Mouse (Mus musculus): ENCODE measurements at regions not wholly inside any gene's neighbourhood (a gene's known extent, or its start where the extent isn't known, plus 50 kb on each side); places are given as distances from the start of the nearest gene placed in this dataset.

GRCm38 (mm10) chr11:7404666-7405065 is 190.9 kb upstream of the Igfbp3 start:
- TF ChIP-seq POLR2A (IDR thresholded peaks at IDR 0.05; ENCODE audit: low read depth, low read length): no peak
- no peak for TF ChIP-seq CTCF (conservative IDR thresholded peaks at IDR 0.05; ENCODE audit: insufficient read depth, insufficient read length, low read depth, low read length)
- peak; percentile 11 for DNase-seq
- Histone ChIP-seq H3K27me3 (replicated peaks; ENCODE audit: control insufficient read depth, insufficient read depth, low read length) (no peaks in the 10 kb centered on the region), H3K4me3 (ENCODE audit: insufficient read depth, low read depth, low read length) (no peak overlapping the region), H3K4me1 (ENCODE audit: control insufficient read depth, insufficient read depth, low read length) (no peaks in the 10 kb centered on the region), H3K36me3 (ENCODE audit: control insufficient read depth, insufficient read depth, low read length) (no peaks in the 10 kb centered on the region), H3K27ac (ENCODE audit: insufficient read depth, low read depth, low read length) (no peak overlapping the region)
- 84% methylated on average over 4 of the region's 4 CpGs for WGBS

GRCm38 (mm10) chr11:7371835-7372234 is 158.1 kb upstream of the Igfbp3 start:
- Histone ChIP-seq H3K36me3 (ENCODE audit: control insufficient read depth, insufficient read depth, low read length) (no peaks in the 10 kb centered on the region), H3K27me3 (replicated peaks; ENCODE audit: control insufficient read depth, insufficient read depth, low read length) (no peaks in the 10 kb centered on the region), H3K27ac (ENCODE audit: insufficient read depth, low read depth, low read length) (no peak overlapping the region), H3K4me3 (ENCODE audit: insufficient read depth, low read depth, low read length) (no peak overlapping the region), H3K4me1 (ENCODE audit: control insufficient read depth, insufficient read depth, low read length) (no peaks in the 10 kb centered on the region)
- 77% methylated on average over 1 of the region's 1 CpGs for WGBS
- no peak for TF ChIP-seq POLR2A (IDR thresholded peaks at IDR 0.05; ENCODE audit: low read depth, low read length)
- TF ChIP-seq CTCF (conservative IDR thresholded peaks at IDR 0.05; ENCODE audit: insufficient read depth, insufficient read length, low read depth, low read length): no peak
- no peak for DNase-seq

- no peaks in the 10 kb centered on the region for H3K36me3 ChIP-seq (ENCODE audit: control insufficient read depth, insufficient read depth, low read length)
- no peaks in the 10 kb centered on the region for H3K4me1 ChIP-seq (ENCODE audit: control insufficient read depth, insufficient read depth, low read length)
- WGBS: 92% methylated on average over 3 of the region's 3 CpGs
- no peak overlapping the region for H3K27ac ChIP-seq (ENCODE audit: insufficient read depth, low read depth, low read length)
- no peak for DNase-seq
- no peak overlapping the region for H3K4me3 ChIP-seq (ENCODE audit: insufficient read depth, low read depth, low read length)
- no peak for TF ChIP-seq CTCF (conservative IDR thresholded peaks at IDR 0.05; ENCODE audit: insufficient read depth, insufficient read length, low read depth, low read length)
- no peak for TF ChIP-seq POLR2A (IDR thresholded peaks at IDR 0.05; ENCODE audit: low read depth, low read length)
- no peaks in the 10 kb centered on the region for H3K27me3 ChIP-seq (replicated peaks; ENCODE audit: control insufficient read depth, insufficient read depth, low read length)
These were observed 147.7 kb upstream of the Igfbp3 start for GRCm38 (mm10) chr11:7361388-7361787.

GRCm38 (mm10) chr11:7348601-7349000 is 134.9 kb upstream of the Igfbp3 start:
- Histone ChIP-seq H3K27me3 (replicated peaks; ENCODE audit: control insufficient read depth, insufficient read depth, low read length) (no peaks in the 10 kb centered on the region), H3K27ac (ENCODE audit: insufficient read depth, low read depth, low read length) (no peak overlapping the region), H3K4me3 (ENCODE audit: insufficient read depth, low read depth, low read length) (no peak overlapping the region), H3K36me3 (ENCODE audit: control insufficient read depth, insufficient read depth, low read length) (no peaks in the 10 kb centered on the region), H3K4me1 (ENCODE audit: control insufficient read depth, insufficient read depth, low read length) (no peaks in the 10 kb centered on the region)
- DNase-seq: no peak
- WGBS: 62% methylated on average over 1 of the region's 1 CpGs
- TF ChIP-seq CTCF (conservative IDR thresholded peaks at IDR 0.05; ENCODE audit: insufficient read depth, insufficient read length, low read depth, low read length): no peak
- no peak for TF ChIP-seq POLR2A (IDR thresholded peaks at IDR 0.05; ENCODE audit: low read depth, low read length)

- TF ChIP-seq POLR2A (IDR thresholded peaks at IDR 0.05; ENCODE audit: low read depth, low read length): no peak
- no peak for TF ChIP-seq CTCF (conservative IDR thresholded peaks at IDR 0.05; ENCODE audit: insufficient read depth, insufficient read length, low read depth, low read length)
- DNase-seq: no peak
- Histone ChIP-seq H3K36me3 (ENCODE audit: control insufficient read depth, insufficient read depth, low read length) (no peaks in the 10 kb centered on the region), H3K27ac (ENCODE audit: insufficient read depth, low read depth, low read length) (no peak overlapping the region), H3K4me1 (ENCODE audit: control insufficient read depth, insufficient read depth, low read length) (no peaks in the 10 kb centered on the region), H3K4me3 (ENCODE audit: insufficient read depth, low read depth, low read length) (no peak overlapping the region), H3K27me3 (replicated peaks; ENCODE audit: control insufficient read depth, insufficient read depth, low read length) (no peaks in the 10 kb centered on the region)
These were observed 124.1 kb upstream of the Igfbp3 start for GRCm38 (mm10) chr11:7337826-7338225.

GRCm38 (mm10) chr11:7317409-7317970 is 103.8 kb upstream of the Igfbp3 start:
- DNase-seq: peak; percentile 85
- peaks cover 6% of the 10 kb centered on the region; the same call in 1 of the 2 replicates for H3K4me1 ChIP-seq (ENCODE audit: control insufficient read depth, insufficient read depth, low read length)
- no peak overlapping the region for H3K27ac ChIP-seq (ENCODE audit: insufficient read depth, low read depth, low read length)
- H3K27me3 ChIP-seq (replicated peaks; ENCODE audit: control insufficient read depth, insufficient read depth, low read length): no peaks in the 10 kb centered on the region
- TF ChIP-seq CTCF (conservative IDR thresholded peaks at IDR 0.05; ENCODE audit: insufficient read depth, insufficient read length, low read depth, low read length) (no peak), POLR2A (IDR thresholded peaks at IDR 0.05; ENCODE audit: low read depth, low read length) (no peak)
- H3K36me3 ChIP-seq (ENCODE audit: control insufficient read depth, insufficient read depth, low read length): no peaks in the 10 kb centered on the region
- H3K4me3 ChIP-seq (ENCODE audit: insufficient read depth, low read depth, low read length): no peak overlapping the region
- 23% methylated on average over 3 of the region's 3 CpGs for WGBS

- Histone ChIP-seq H3K4me3 (ENCODE audit: insufficient read depth, low read depth, low read length) (no peak overlapping the region), H3K27me3 (replicated peaks; ENCODE audit: control insufficient read depth, insufficient read depth, low read length) (no peaks in the 10 kb centered on the region), H3K36me3 (ENCODE audit: control insufficient read depth, insufficient read depth, low read length) (no peaks in the 10 kb centered on the region), H3K27ac (ENCODE audit: insufficient read depth, low read depth, low read length) (no peak overlapping the region), H3K4me1 (ENCODE audit: control insufficient read depth, insufficient read depth, low read length) (no peaks in the 10 kb centered on the region)
- DNase-seq: no peak
- TF ChIP-seq POLR2A (IDR thresholded peaks at IDR 0.05; ENCODE audit: low read depth, low read length): no peak
- no peak for TF ChIP-seq CTCF (conservative IDR thresholded peaks at IDR 0.05; ENCODE audit: insufficient read depth, insufficient read length, low read depth, low read length)
These were observed 82.5 kb upstream of the Igfbp3 start for GRCm38 (mm10) chr11:7296252-7296651.

Data from kidney, adult 2 months (tissue).